Mouse (Mus musculus) olfactory bulb, adult 2 months (tissue): ENCODE measurements around the gene Gm10644.

Experiments
- CTCF ChIP-seq: fragments of 200-500 bp; IDR thresholded peaks from 2 replicates; pipeline ENCODE4 v1.5.1; 2012; ENCODE audit warnings: low read depth, mild to moderate bottlenecking, low read length, moderate library complexity; ENCODE audit not compliant: insufficient read depth
- POLR2A ChIP-seq: fragments of 200-500 bp; IDR thresholded peaks from 2 replicates; pipeline ENCODE4 v1.6.1; 2012; ENCODE audit warnings: mild to moderate bottlenecking, low read depth, low read length, moderate library complexity; ENCODE audit not compliant: insufficient read depth

DNA sequence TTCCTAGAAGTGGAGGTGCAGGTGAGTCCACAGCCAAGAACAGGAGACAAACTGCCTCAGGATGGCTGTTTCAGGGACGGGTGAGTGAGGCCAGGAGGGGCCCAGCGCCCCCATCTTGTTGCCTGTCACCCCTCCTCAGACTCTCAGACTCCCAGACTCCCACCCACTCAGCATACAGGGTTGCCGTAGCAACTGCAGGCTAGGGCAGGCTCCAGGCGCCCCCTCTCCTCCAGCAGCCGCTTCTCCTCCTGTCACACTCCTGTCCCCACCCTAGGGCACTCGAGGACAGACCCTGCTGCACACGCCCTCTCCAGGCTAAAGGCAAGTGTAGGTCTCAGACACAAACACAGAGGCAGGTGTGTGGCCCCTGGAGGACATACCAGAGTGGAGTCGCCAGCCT, 45.7 kb downstream of the Gm10644 start:
- TF ChIP-seq CTCF = no peak
- TF ChIP-seq POLR2A = no peak
